Mouse (Mus musculus) liver, postnatal 0 days (tissue): Measurements from ENCODE around the gene Lpin2.

ENCODE experiments used
- CTCF ChIP-seq: sonication (generic); IDR thresholded peaks from 2 replicates; pipeline ENCODE4 v1.5.1; 2016; ENCODE audit warnings: antibody characterized with exemption, low read depth
- EP300 ChIP-seq: IDR thresholded peaks from 2 replicates; pipeline ENCODE4 v1.6.1; 2016; ENCODE audit warnings: antibody characterized with exemption, low read depth, mild to moderate bottlenecking

- no peak for TF ChIP-seq CTCF
- no peak for TF ChIP-seq EP300
Observed at GRCm38 (mm10) chr17:71223676-71224075, 41.3 kb downstream of the Lpin2 start.
